13 mouse cellular contexts compared by ENCODE assay signal in the genomic region with DNA sequence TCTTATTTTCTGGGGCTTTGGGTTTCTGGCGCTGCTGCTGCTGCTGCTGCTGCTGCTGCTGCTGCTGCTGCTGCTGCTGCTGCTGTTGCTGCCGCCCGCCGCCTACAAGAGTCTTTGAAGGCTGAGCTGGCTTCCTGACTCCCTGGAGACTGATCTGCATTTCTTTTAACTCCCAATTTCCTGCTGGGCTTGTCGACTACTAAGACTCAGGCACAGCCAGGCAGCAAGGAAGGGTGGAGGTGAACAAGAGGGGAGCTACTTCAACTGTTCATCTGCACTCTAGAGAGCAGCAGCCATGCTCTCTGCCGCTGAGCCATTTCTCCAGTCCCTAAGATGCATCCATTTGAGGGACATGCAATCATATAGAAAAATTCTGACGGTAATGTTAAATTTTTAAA. TPM values are rescaled to one million over a fixed set of nuclear protein-coding genes. Genes with fewer than 3 reads are reported as not detected.
DNase-seq lines count a peak whose midpoint lies in the region; ATAC-seq and TF ChIP-seq lines count a peak whose summit lies in the region.
"Had no signal": no experiment of that assay in that cellular context is flagged by ENCODE, and none has a peak within 500 bp of the region (broad histone marks: within the 10 kb centered on the region; RNA-seq: fewer than 3 reads in every experiment).

No protein-coding gene starts in this region.

- peak overlapping the region; percentile 67; the same call in 1 of the 2 replicates for H3K27ac ChIP-seq in hindbrain, embryonic 10.5 days
- peak overlapping the region; percentile 51 for H3K27ac ChIP-seq in midbrain, embryonic 13.5 days
- H3K27ac ChIP-seq in stomach, postnatal 0 days (replicated peaks): no peak overlapping the region
- H3K27ac ChIP-seq: gastrocnemius, adult 2 months; heart, embryonic 10.5 days; intestine, embryonic 15.5 days; layer of hippocampus, adult 2 months; lung, embryonic 15.5 days had no signal

- peak; percentile 55; the same call in 1 of the 2 replicates for ATAC-seq in midbrain, embryonic 13.5 days
- no peak for ATAC-seq in stomach, postnatal 0 days (ENCODE audit: low FRiP score, low TSS enrichment)
- ATAC-seq: intestine, embryonic 15.5 days had no signal

- H3K36me3 ChIP-seq in hindbrain, embryonic 10.5 days: no peaks in the 10 kb centered on the region
- H3K36me3 ChIP-seq in midbrain, embryonic 13.5 days: no peaks in the 10 kb centered on the region
- no peaks in the 10 kb centered on the region for H3K36me3 ChIP-seq in stomach, postnatal 0 days (ENCODE audit: control insufficient read depth, insufficient read depth, low read length)
- H3K36me3 ChIP-seq: G1E; heart, embryonic 10.5 days; intestine, embryonic 15.5 days; lung, embryonic 15.5 days had no signal

- peak overlapping the region; percentile 30; the same call in 1 of the 2 replicates for H3K4me2 ChIP-seq in midbrain, embryonic 13.5 days (replicated peaks)
- no peak overlapping the region for H3K4me2 ChIP-seq in stomach, postnatal 0 days (replicated peaks; ENCODE audit: low read depth)
- H3K4me2 ChIP-seq: intestine, embryonic 15.5 days; lung, embryonic 15.5 days had no signal

- peaks cover under 1% of the 10 kb centered on the region; the same call in 1 of the 2 replicates for H3K9me3 ChIP-seq in hindbrain, embryonic 10.5 days
- H3K9me3 ChIP-seq in midbrain, embryonic 13.5 days: no peaks in the 10 kb centered on the region
- H3K9me3 ChIP-seq in stomach, postnatal 0 days (ENCODE audit: control insufficient read depth, low read length): no peaks in the 10 kb centered on the region
- H3K9me3 ChIP-seq: G1E; heart, embryonic 10.5 days; intestine, embryonic 15.5 days; lung, embryonic 15.5 days had no signal

- WGBS in hindbrain, embryonic 10.5 days: 4% methylated on average over 7 of the region's 7 CpGs
- WGBS in midbrain, embryonic 13.5 days: 5% methylated on average over 7 of the region's 7 CpGs
- WGBS in stomach, postnatal 0 days: 11% methylated on average over 7 of the region's 7 CpGs

- TF ChIP-seq CTCF in stomach, postnatal 0 days (IDR thresholded peaks at IDR 0.05; ENCODE audit: low read depth): no peak

- 0 out of 2 replicates have a peak overlapping the region, but pooled peaks have one; percentile 0 for H3K9ac ChIP-seq in midbrain, embryonic 13.5 days (replicated peaks)
- no peak overlapping the region for H3K9ac ChIP-seq in stomach, postnatal 0 days (ENCODE audit: low read length)
- H3K9ac ChIP-seq: intestine, embryonic 15.5 days; lung, embryonic 15.5 days had no signal

- H3K4me3 ChIP-seq in hindbrain, embryonic 10.5 days: no peak overlapping the region
- peak overlapping the region; percentile 1; the same call in 1 of the 2 replicates for H3K4me3 ChIP-seq in midbrain, embryonic 13.5 days (replicated peaks)
- no peak overlapping the region for H3K4me3 ChIP-seq in stomach, postnatal 0 days (ENCODE audit: low read depth, low read length)
- H3K4me3 ChIP-seq: gastrocnemius, adult 2 months; heart, embryonic 10.5 days; intestine, embryonic 15.5 days; layer of hippocampus, adult 2 months; lung, embryonic 15.5 days had no signal

- H3K4me1 ChIP-seq in hindbrain, embryonic 10.5 days (replicated peaks): peaks cover 22% of the 10 kb centered on the region
- H3K4me1 ChIP-seq in midbrain, embryonic 13.5 days (replicated peaks): peaks cover 21% of the 10 kb centered on the region; the same call in 1 of the 2 replicates
- no peaks in the 10 kb centered on the region for H3K4me1 ChIP-seq in stomach, postnatal 0 days (replicated peaks; ENCODE audit: control insufficient read depth, insufficient read depth)
- H3K4me1 ChIP-seq: intestine, embryonic 15.5 days had no signal

- TF ChIP-seq EP300 in stomach, postnatal 0 days (optimal IDR thresholded peaks at IDR 0.05): no peak

- DNase-seq in ES-CJ7 (ENCODE audit: low read depth, low spot score) (peak; percentile 91), R1 (ENCODE audit: low read depth, low spot score) (peak; percentile 95)
- peak; percentile 24 for DNase-seq in hindbrain, embryonic 10.5 days (ENCODE audit: low spot score)
- no peak for DNase-seq in stomach, postnatal 0 days (ENCODE audit: low spot score)
- no peak for DNase-seq in urinary bladder, adult 18-20 months (ENCODE audit: low spot score in 2 of 2)
- no peak for DNase-seq in testis, postnatal 10 days (ENCODE audit: low spot score)
- DNase-seq: gastrocnemius, adult 2 months had no signal

- H3K27me3 ChIP-seq in hindbrain, embryonic 10.5 days (ENCODE audit: insufficient read depth, poor library complexity, severe bottlenecking): peaks cover 5% of the 10 kb centered on the region; the same call in 1 of the 2 replicates
- H3K27me3 ChIP-seq in midbrain, embryonic 13.5 days: no peaks in the 10 kb centered on the region
- no peaks in the 10 kb centered on the region for H3K27me3 ChIP-seq in stomach, postnatal 0 days (ENCODE audit: control insufficient read depth, insufficient read depth, low read length)
- H3K27me3 ChIP-seq: intestine, embryonic 15.5 days; lung, embryonic 15.5 days had no signal

RNA-seq across cellular contexts. Expression of gene Cfap57, which starts 30.8 kb away (rescaled TPM):
- 0.71 and 1.3 TPM in 2 replicates for polyA plus RNA-seq in hindbrain, embryonic 10.5 days (2016; fragmentation: Nextera tagmentation; extraction: Ambion mirVana)
- 1.5 and 1.6 TPM in 2 replicates for polyA plus RNA-seq in midbrain, embryonic 13.5 days (2015; fragmentation: Nextera tagmentation; extraction: Ambion mirVana)
- 1.2 and 1.3 TPM in 2 replicates for polyA plus RNA-seq in stomach, postnatal 0 days (2015; fragmentation: Nextera tagmentation; extraction: Ambion mirVana)
- polyA plus RNA-seq: G1E had no signal

RNA-seq across cellular contexts. Expression of gene Ebna1bp2, which starts 30.9 kb away (rescaled TPM):
- polyA plus RNA-seq in hindbrain, embryonic 10.5 days (2016; fragmentation: Nextera tagmentation; extraction: Ambion mirVana): 148 and 192 TPM in 2 replicates
- polyA plus RNA-seq in midbrain, embryonic 13.5 days (2015; fragmentation: Nextera tagmentation; extraction: Ambion mirVana): 121 and 128 TPM in 2 replicates
- 90.4 and 94.5 TPM in 2 replicates for polyA plus RNA-seq in stomach, postnatal 0 days (2015; fragmentation: Nextera tagmentation; extraction: Ambion mirVana)

RNA-seq across cellular contexts. Expression of gene Tmem125, which starts 45.9 kb away (rescaled TPM):
- 0.71 and 1.1 TPM in 2 replicates for polyA plus RNA-seq in hindbrain, embryonic 10.5 days (2016; fragmentation: Nextera tagmentation; extraction: Ambion mirVana)
- polyA plus RNA-seq in midbrain, embryonic 13.5 days (2015; fragmentation: Nextera tagmentation; extraction: Ambion mirVana): 0.22 TPM in 1 of 2 replicates, not detected in the other
- 41.3 and 42.7 TPM in 2 replicates for polyA plus RNA-seq in stomach, postnatal 0 days (2015; fragmentation: Nextera tagmentation; extraction: Ambion mirVana)
- polyA plus RNA-seq: G1E had no signal

Comparison
In these comparisons a context has a peak if more than half of its experiments do, and no peak if none do; other contexts are left out.
1. DNase-seq: peak in ES-CJ7 (single experiment), R1 (single experiment) and hindbrain, embryonic 10.5 days (single experiment); none in stomach, postnatal 0 days (single experiment), urinary bladder, adult 18-20 months (0 of 2) and testis, postnatal 10 days (single experiment).
2. RNA of gene Tmem125, which starts 45.9 kb away (polyA plus RNA-seq): 41.3 to 42.7 TPM in stomach, postnatal 0 days; 0.71 to 1.1 TPM in hindbrain, embryonic 10.5 days and 0.22 TPM in midbrain, embryonic 13.5 days; every median in the first group is over 10 times any median in the second.